Mouse (Mus musculus) embryo, embryonic 9.5 days (tissue): ENCODE results near the gene Hist1h1e.
"Not testable (repeated sequence)": the region's sequence is repeated elsewhere in the genome, so short reads cannot be mapped to it uniquely, and the experiment has no call there.

Experiments
- DNase-seq: peaks from one replicate; pipeline ENCODE4 v3.0.0-alpha.2; 2017; ENCODE audit errors: extremely low spot score

Gene Hist1h1e

DNA sequence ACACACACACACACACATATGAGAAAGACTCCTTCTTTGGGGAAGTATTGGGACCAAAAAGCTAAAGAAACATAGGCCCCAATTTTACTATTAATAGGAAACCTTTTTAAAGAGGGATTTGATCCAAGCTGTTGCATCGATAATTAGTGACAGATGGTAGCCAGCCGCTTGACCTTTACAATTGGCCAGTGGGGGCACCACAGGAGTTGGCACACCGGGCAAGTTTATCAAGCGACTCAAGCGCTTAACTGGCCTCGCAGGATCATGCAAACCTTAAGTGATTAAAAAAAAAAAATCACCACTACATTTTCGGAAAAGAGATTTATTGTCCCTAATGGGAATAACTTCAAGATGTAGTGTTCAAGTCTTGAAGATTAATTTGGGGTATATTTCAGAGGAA, 29.7 kb downstream of the Hist1h1e start:
- no peak for DNase-seq

DNA sequence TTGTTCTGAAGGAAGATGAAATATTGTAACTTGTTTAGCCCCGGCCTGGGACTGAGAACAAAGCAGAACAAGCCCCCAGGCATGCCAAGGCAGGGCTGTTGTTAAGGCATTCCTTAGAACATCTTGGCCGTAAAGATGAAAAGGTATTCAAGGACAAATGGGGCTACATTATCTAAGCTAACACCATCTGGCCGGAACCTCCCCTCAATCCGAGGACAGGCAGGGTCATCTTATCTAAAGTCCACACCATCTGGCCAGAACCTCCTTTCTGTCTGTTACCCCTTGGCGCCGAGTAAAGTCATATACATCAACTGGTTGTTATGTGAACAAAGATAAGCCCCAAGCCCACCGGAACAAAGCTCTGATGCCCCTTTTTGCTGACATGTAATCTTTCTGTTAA, 30.5 kb downstream of the Hist1h1e start:
- not testable (repeated sequence) for DNase-seq

DNA sequence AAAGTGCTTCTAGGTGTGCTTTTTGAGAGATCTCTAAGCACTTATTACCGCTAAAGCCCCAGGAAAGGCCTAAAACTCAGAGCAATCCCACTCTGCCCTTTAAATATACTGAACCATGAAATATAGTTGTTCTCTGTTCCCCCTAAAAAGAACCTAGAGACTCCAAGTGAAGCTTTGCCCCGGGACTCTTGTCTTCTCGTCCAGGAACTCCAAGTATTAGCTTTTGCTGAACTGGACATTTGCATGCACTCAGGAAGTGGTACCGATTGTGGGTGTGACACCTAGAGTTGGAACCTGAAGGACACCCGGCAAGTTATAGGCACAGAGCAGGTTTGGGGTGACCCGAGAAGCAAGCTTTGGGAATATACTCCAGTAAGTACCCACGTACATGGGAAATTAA, 31.2 kb downstream of the Hist1h1e start:
- DNase-seq = no peak

DNA sequence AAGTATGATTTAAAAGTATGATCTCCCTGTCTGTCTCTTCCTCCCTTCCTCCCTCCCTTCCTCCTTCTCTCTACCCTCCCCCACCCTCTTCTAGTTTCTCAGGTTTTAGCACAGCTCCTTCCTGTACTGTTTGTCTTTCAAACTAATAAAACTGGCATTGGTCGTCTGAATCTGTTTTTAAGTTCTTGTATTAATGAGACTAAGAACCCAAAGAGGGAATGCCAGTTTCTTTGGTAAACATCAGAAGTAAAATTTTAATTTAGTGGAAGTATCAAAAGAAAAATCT, 35.5 kb downstream of the Hist1h1e start:
- no peak for DNase-seq

DNA sequence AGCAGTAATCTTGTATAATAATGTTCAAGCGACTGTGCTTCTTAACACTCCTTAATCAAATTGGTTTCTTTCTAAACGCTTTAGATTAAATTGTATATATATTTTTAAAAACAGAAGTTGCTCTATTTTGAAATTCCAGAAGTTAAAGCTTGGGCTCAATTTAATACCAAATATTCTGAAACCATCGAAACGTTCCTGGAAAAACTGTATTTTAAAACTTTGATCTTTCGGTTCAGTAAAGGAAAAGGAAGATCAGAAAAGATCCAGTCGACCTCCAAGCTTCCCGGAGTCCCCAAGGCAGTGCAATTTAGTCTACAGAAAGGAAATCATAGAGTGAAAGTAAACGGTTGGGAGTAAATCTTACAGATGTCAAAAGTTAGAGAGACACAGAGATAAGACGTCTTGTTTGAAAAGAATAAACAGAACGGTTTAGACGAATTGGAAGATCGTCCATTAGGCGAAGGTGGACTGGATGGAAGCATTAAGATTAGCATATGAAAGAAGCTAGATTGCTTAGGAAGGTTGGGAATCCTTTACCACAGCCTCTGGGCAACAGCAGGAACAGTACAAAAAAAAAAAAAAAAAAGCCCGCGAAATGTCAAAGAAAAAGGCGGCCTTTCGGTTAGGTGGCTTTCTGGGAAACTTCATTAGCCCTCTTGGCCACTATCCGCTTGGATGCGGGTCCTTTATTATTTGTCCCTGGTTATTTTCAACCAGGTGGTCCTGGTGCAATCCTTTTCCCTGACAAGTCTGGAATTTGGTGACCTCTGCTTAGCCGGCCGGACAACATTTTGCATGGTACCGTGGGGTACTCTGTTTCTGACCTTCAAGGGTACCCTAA, 36.0 kb downstream of the Hist1h1e start:
- peak; percentile 63 for DNase-seq

DNA sequence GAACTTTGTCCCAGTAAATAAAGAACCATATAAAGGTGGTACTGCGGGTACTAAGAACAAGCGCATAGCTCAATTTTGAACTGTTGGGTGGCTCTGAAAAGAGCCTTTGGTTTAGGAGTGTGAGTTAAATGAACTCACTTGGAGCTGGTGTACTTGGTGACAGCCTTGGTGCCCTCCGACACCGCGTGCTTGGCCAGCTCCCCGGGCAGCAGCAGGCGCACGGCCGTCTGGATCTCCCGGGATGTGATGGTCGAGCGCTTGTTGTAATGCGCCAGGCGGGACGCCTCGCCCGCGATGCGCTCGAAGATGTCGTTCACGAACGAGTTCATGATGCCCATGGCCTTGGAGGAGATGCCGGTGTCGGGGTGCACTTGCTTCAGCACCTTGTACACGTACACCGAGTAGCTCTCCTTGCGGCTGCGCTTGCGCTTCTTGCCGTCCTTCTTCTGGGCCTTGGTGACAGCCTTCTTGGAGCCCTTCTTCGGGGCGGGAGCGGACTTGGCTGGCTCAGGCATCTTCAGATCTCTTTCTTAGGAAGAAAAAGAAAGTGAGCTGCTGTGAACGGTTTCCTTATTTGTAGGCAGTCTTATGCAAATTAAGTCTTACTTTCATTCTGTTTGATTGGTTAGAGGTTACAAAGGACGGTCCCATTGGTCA, 36.8 kb downstream of the Hist1h1e start:
- peak; percentile 91 for DNase-seq

DNA sequence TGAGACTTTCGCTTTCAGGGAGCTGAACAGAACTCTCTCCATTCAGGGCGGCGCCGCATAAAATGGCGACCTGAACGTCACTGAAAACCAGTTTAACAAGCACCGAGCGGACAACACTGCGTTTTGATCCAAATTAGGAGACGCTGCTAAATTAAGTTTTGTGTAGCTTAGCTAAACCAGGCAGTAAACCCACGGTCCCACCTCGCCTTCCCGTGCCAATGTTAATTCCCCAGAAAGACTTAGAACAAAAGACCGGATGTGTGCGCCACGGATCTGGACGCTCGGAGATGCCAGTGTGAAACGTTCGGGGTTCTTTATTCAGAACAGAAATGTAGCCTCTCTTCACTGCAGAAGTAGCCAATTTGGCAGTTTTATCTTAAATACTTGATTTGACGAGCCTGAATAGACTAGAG, 37.3 kb downstream of the Hist1h1e start:
- peak; percentile 83 for DNase-seq

DNA sequence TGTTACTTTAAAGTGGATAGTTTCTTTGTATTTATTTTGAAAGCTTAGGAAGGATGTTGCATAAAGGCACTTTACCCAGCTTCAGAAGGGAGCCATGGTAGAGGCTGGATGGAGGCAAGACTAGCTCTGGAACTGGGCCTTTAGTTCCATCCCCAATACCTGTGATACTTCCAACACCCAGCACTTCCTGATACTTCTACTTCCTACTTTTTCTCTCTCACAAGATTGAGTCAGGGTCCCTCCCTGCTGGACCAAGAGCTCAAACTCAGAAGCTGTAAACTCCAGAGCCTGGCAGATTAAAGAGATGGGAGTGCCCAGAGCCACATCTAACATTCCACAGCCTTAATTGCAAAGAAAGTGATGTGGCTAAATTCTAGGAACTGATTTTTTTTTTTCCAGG, 38.0 kb downstream of the Hist1h1e start:
- DNase-seq = peak; percentile 51

DNA sequence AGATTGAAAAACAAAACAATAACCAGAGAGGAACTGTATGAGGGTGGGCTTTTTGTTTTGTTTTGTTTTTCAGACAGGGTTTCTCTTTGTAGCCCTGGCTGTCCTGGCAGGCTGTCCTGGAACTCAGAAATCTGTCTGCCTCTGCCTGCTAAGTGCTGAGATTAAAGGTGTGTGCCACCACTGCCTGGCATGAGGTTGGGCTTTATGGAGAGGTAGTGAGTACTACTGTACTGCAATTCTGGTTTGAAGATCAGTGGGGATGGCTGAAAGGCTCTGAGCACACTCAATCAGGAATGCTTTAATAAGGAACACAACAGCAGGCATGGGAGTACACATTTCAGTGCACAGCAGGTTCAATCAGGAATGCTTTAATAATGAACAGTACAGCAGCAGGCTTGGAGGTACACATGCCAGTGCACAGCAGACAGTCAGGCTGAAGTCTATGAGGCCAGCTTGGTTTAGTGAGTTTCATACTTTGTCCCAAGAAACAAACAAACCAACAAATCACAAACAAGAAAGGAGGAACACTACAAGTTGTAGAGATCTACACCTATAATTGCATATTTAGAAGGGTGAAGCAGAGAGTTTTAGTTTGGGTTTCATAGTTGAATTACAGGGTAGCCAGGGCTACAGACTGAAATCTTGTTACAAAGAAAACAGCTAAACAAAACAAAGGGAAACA, 38.8 kb downstream of the Hist1h1e start:
- DNase-seq = peak; percentile 33

DNA sequence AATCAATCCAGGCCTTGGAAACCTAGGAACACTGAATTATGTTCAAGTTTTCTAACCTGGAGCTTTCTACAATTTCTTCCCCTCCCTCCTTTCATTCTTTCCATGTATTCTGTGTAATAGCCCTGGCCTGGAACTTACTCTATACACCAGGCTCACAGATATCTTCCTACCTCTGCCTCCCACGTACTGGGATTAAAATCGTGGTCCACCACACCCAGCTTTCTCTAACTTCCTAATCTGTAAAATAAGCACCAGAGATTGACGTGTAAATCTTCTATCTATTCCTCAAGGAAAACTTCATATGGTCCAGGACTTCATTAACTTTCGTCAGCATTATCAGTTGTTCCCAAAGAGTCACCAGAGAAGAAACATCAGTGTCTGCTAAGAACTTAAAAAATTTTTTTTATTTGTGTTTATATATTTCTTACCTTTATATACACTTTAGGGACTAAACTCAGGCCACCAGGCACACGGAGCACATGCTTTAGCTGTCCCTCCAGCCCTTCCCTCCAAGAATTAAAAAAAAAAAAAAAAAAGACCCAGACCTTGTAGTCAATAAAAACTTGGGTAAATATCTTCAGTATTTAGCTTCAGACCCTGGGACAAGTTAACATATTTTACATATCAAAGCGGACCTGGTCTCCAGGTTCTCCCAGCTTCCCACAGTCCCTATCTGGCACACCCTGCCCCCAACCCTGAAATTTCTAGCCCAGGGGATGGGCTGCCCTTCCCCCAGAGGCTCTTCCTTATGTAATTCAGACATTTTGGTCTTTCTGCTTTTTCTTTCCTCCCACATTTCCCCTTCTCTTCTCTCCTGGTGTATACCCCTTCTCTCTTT, 39.9 kb downstream of the Hist1h1e start:
- peak; percentile 70 for DNase-seq

DNA sequence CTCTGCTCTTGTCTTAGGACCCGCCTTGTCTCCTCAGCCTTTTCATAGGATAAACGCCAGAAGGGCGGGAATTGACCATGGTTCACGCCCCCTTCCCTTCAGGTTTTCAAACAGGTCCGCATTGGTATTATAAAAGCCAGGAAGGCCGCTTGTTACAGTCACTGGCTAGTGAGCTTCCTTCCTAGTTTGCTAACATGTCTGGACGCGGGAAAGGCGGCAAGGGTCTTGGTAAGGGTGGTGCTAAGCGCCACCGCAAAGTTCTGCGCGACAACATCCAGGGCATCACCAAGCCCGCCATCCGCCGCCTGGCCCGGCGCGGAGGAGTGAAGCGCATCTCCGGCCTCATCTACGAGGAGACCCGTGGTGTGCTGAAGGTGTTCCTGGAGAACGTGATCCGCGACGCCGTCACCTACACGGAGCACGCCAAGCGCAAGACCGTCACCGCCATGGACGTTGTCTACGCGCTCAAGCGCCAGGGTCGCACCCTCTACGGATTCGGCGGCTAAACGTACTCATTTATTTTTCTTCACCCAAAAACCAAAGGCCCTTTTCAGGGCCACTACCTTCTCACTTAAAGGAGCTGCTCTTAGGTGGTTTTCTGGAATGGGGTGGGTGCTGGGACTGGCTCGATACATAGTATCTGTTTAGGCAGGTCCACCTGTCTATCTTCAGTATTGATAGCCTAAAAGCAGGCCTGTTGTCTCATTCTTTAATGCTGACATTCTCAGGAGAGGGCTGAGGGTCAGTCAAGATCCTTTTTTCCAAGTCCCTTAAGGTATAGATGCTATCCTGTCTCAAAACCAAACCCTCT, 40.7 kb downstream of the Hist1h1e start, which contains the start of gene Hist1h4d:
Gene Hist1h4d, plus strand, starts transcription at position 191 of the 811 bp plus-strand sequence.
- peak; percentile 100 for DNase-seq

DNA sequence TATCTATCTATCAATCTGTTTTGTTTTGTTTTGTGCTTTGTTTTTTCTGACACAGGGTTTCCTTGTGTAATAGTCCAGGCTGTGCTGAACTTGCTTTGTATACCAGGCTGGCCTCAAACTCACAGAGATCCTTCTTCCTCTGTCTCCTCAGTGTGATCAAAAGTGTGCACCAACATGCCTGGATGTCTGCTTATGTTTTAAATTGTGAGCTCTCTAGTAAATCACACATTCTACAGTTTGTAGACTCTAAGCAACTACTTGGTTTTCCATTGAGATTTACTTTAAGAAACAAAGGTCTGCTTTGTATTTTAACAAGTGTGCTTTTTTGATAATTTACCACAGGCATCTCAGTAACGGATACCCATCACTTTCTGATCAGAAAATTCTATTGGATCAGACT, 44.5 kb downstream of the Hist1h1e start:
- no peak for DNase-seq

DNA sequence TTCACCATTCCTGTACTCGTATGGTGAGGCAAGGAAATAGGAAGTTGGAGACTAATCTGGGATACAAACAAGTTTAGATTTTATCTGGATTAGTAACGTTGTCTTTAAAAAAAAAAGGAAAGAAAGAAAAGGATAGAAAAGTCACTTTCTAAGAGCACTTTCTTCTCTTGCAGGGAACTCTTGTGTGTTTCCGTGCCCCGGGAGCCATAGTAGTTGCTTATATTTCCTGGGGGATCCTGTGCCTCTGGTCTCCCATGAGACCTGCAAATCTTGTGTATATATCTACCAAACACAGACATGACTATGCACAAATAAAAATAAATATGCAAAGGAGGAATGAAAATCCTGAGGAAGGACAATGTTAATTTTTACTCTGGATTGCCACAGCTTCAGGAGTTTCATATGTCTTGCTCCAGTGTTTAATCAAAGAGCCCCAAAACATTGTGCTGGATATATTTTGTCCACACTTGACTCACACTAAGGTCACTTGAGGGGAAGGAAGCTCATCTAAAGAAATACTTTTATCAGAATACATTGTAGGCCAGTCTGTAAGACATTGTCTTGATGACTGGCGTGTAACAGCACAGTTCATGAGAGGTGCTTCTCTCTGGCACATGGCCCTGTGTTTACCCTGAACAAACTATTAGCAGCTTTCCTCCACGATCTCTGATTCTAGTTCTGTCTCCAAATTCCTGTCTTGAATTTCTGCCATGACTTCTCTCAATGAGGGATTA, 45.3 kb downstream of the Hist1h1e start:
- DNase-seq = peak; percentile 57

DNA sequence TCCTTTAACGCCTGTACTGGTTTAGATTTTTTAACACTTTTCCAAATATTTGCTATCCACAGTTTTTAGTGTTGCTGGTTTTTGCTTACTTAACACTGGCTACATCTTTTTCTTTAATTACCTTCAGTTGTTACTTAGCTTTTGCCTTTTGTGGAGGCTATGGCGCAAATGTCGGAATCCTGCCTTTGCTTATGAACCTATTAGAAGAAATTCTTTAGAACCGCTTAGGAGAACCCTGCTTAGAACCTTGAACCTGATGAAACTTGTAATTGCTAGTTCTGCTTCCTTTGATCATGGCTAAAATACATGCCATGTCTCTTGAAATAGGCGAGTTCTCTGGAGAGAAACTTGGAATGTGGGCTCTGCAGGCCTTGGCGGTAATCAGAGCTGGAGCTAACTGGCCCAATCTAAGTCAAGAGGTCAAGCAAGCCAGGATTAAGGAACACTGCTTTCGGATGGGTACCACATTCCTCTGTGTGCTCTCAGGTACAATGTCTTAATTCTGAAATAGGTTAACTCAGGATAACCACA, 45.9 kb downstream of the Hist1h1e start:
- peak; percentile 77 for DNase-seq

DNA sequence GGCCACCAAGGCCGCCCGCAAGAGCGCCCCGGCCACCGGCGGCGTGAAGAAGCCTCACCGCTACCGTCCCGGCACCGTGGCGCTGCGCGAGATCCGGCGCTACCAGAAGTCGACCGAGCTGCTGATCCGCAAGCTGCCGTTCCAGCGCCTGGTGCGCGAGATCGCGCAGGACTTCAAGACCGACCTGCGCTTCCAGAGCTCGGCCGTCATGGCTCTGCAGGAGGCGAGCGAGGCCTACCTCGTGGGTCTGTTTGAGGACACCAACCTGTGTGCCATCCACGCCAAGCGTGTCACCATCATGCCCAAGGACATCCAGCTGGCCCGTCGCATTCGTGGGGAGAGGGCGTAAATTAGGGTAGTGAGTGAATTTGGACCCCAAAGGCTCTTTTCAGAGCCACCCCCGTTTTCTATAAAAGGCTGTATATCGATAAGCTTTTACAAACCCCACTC, 46.5 kb downstream of the Hist1h1e start:
- peak; percentile 62 for DNase-seq

DNA sequence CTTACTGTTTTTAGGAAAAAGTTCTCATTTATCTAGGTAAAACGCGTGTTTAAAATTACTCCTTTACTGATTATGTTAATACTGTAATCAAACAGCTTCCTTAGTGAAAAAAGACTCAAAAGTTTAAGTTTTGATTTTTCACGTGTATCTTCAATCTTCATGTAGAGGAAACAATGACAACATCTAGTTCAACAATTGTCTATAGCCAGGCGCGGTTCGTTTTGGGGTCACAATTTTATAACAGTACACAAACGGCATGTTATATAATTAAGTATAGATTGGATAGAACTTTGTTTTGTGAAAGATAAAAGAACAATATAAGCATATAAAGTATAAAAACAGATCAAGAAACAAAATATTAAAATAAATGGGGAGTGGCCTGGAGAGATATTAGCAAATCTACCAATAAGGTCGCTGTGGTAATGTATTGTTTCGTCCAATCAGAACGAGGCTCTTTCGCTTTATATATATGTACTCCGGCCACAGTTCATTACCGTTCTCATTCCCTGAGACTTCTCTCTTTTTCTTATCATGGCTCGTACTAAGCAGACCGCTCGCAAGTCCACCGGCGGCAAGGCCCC, 47.0 kb downstream of the Hist1h1e start, which contains the start of gene Hist1h3d:
Gene Hist1h3d, plus strand, starts transcription at position 493 of the 581 bp plus-strand sequence.
- DNase-seq = peak; percentile 86

DNA sequence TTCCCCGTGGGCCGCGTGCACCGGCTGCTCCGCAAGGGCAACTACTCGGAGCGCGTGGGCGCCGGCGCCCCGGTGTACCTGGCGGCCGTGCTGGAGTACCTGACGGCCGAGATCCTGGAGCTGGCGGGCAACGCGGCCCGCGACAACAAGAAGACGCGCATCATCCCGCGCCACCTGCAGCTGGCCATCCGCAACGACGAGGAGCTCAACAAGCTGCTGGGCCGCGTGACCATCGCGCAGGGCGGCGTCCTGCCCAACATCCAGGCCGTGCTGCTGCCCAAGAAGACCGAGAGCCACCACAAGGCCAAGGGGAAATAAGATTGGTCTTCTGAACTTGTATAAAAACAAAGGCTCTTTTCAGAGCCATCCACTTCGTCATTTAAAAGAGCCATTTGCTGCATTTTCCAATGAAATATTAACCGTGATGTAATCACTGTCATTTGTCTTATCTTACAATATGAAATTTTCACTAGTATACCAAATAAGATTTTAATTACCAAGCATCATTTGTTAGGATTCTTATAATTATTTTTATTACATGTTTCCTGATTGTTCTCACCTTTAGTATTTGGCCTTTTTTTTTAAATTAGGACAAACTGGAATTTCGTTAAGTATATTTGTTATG, 47.7 kb downstream of the Hist1h1e start:
- DNase-seq = peak; percentile 58

DNA sequence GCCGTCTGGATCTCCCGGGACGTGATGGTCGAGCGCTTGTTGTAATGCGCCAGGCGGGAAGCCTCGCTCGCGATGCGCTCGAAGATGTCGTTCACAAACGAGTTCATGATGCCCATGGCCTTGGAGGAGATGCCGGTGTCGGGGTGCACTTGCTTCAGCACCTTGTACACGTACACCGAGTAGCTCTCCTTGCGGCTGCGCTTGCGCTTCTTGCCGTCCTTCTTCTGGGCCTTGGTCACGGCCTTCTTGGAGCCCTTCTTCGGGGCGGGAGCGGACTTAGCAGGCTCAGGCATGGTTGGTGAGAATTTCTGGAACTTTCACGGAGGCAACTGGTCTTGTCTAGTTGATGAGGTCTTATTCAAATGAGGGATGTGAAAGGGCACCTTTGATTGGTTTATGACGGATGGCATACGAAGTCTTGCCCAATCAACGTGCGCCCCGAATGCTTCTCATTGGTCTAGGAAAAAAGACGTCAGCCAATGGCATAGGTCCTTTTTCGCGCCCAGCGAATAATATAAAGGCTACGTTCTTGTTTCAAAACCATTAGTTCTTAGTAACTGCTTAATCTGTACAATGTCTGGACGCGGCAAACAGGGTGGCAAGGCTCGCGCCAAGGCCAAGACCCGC, 48.3 kb downstream of the Hist1h1e start, which contains the start of the genes Hist1h2bf and Hist1h2ad:
Gene Hist1h2bf, minus strand, starts transcription at position 299 of the 627 bp plus-strand sequence.
Gene Hist1h2ad, plus strand, starts transcription at position 484 of the 627 bp plus-strand sequence.
- DNase-seq = peak; percentile 94
